Mouse (Mus musculus) stomach, embryonic 16.5 days (tissue): ENCODE results near the gene Dab1. TPM values are rescaled to one million over a fixed set of nuclear protein-coding genes. Genes with fewer than 3 reads are reported as not detected.

Experiments used
- ATAC-seq: fragments of 200-750 bp; cut with Nextera tagmentation; 2 replicates; pipeline ENCODE4 v1.8.0; 2017; ENCODE audit warnings: moderate number of reproducible peaks, moderate TSS enrichment; ENCODE audit not compliant: insufficient read depth, low FRiP score
- H3K27ac ChIP-seq: fragments of 300-500 bp; sonication (generic); 2 replicates; pipeline ENCODE4 v1.5.1; 2014; ENCODE audit warnings: low read length
- H3K27me3 ChIP-seq: fragments of 300-500 bp; sonication (generic); 2 replicates; pipeline ENCODE4 v1.6.1; 2014; ENCODE audit warnings: low read length, control low read depth, mixed read lengths; ENCODE audit not compliant: control insufficient read depth, insufficient read depth
- H3K36me3 ChIP-seq: fragments of 300-500 bp; sonication (generic); 2 replicates; pipeline ENCODE4 v1.6.1; 2014; ENCODE audit warnings: low read length; ENCODE audit not compliant: control insufficient read depth, insufficient read depth
- H3K4me1 ChIP-seq: fragments of 300-500 bp; sonication (generic); 2 replicates; pipeline ENCODE4 v1.6.1; 2014; ENCODE audit warnings: low read length, control low read depth, mixed read lengths; ENCODE audit not compliant: control insufficient read depth, insufficient read depth
- H3K4me2 ChIP-seq: fragments of 300-500 bp; sonication (generic); 2 replicates; pipeline ENCODE4 v1.6.1; 2014; ENCODE audit warnings: low read depth, low read length, mixed read lengths
- H3K4me3 ChIP-seq: fragments of 300-500 bp; sonication (generic); replicated peaks from 2 replicates; pipeline ENCODE4 v1.5.1; 2014; ENCODE audit warnings: mild to moderate bottlenecking, low read length
- H3K9ac ChIP-seq: fragments of 300-500 bp; sonication (generic); 2 replicates; pipeline ENCODE4 v1.6.1; 2014; ENCODE audit warnings: low read length
- H3K9me3 ChIP-seq: fragments of 300-500 bp; sonication (generic); replicated peaks from 2 replicates; pipeline ENCODE4 v1.6.1; 2016; ENCODE audit warnings: low read length, control low read depth; ENCODE audit not compliant: control insufficient read depth
- WGBS: fragments of 180-500 bp; shearing (Covaris S2); extraction: QIAGEN DNeasy Blood & Tissue Kit; methylation state at CpG from one replicate; pipeline ENCODE4 v1.1.7; 2014; 5-methylcytosine and 5-hydroxymethylcytosine counted together
- polyA plus RNA-seq: library from polyadenylated mRNA; unstranded; fragments of >200 nt; fragmentation: Nextera tagmentation; extraction: Ambion mirVana; gene quantifications from 2 replicates; pipeline ENCODE4 v1.2.1, GENCODE M21; 2015

The Dab1 gene
- polyA plus RNA-seq, 1 experiment from 2014 or later, result 10.0 TPM

- Histone ChIP-seq H3K27me3 (no peaks in the 10 kb centered on the region), H3K9me3 (no peaks in the 10 kb centered on the region), H3K27ac (no peak overlapping the region), H3K9ac (no peak overlapping the region), H3K36me3 (no peaks in the 10 kb centered on the region), H3K4me1 (no peaks in the 10 kb centered on the region), H3K4me2 (no peak overlapping the region), H3K4me3 (no peak overlapping the region)
- 71% methylated on average over 6 of the region's 6 CpGs for WGBS
- ATAC-seq, result no peak
Observed at GRCm38 (mm10) chr4:103678501-103678900, 59.3 kb downstream of the Dab1 start.

- no peaks in the 10 kb centered on the region for H3K36me3 ChIP-seq
- H3K27me3 ChIP-seq, result no peaks in the 10 kb centered on the region
- no peaks in the 10 kb centered on the region for H3K4me1 ChIP-seq
- H3K9me3 ChIP-seq, result no peaks in the 10 kb centered on the region
- no peak for ATAC-seq
- H3K4me2 ChIP-seq, result no peak overlapping the region
- H3K4me3 ChIP-seq, result no peak overlapping the region
- no peak overlapping the region for H3K27ac ChIP-seq
- WGBS, result 75% methylated on average over 4 of the region's 4 CpGs
- no peak overlapping the region for H3K9ac ChIP-seq
Observed at GRCm38 (mm10) chr4:103685136-103685535, 66.0 kb downstream of the Dab1 start.

- Histone ChIP-seq H3K27ac (no peak overlapping the region), H3K9ac (no peak overlapping the region), H3K36me3 (no peaks in the 10 kb centered on the region), H3K27me3 (no peaks in the 10 kb centered on the region), H3K4me1 (no peaks in the 10 kb centered on the region), H3K4me2 (no peak overlapping the region), H3K9me3 (no peaks in the 10 kb centered on the region), H3K4me3 (no peak overlapping the region)
- WGBS, result 54% methylated on average over 3 of the region's 3 CpGs
- no peak for ATAC-seq
Observed at GRCm38 (mm10) chr4:103691717-103692116, 72.6 kb downstream of the Dab1 start.

- Histone ChIP-seq H3K36me3 (no peaks in the 10 kb centered on the region), H3K4me2 (no peak overlapping the region), H3K9ac (no peak overlapping the region), H3K4me3 (no peak overlapping the region), H3K27ac (no peak overlapping the region), H3K4me1 (no peaks in the 10 kb centered on the region), H3K9me3 (no peaks in the 10 kb centered on the region), H3K27me3 (no peaks in the 10 kb centered on the region)
- no peak for ATAC-seq
- WGBS, result 47% methylated on average over 4 of the region's 4 CpGs
Observed at GRCm38 (mm10) chr4:103699755-103700154, 80.6 kb downstream of the Dab1 start.

- no peak overlapping the region for H3K9ac ChIP-seq
- no peak for ATAC-seq
Observed at GRCm38 (mm10) chr4:103700392-103700791, 81.2 kb downstream of the Dab1 start.

GRCm38 (mm10) chr4:103702137-103702536 lies 83.0 kb downstream of the Dab1 start:
- 44% methylated on average over 3 of the region's 3 CpGs for WGBS
- Histone ChIP-seq H3K36me3 (no peaks in the 10 kb centered on the region), H3K4me2 (no peak overlapping the region), H3K9me3 (no peaks in the 10 kb centered on the region), H3K4me1 (no peaks in the 10 kb centered on the region), H3K27ac (no peak overlapping the region), H3K9ac (no peak overlapping the region), H3K27me3 (no peaks in the 10 kb centered on the region), H3K4me3 (no peak overlapping the region)
- ATAC-seq, result no peak

More at GRCm38 (mm10) chr4:103700392-103700791, 81.2 kb downstream of the Dab1 start:
- H3K4me2 ChIP-seq, result no peak overlapping the region
- no peaks in the 10 kb centered on the region for H3K4me1 ChIP-seq
- 49% methylated on average over 6 of the region's 6 CpGs for WGBS
- no peaks in the 10 kb centered on the region for H3K9me3 ChIP-seq
- H3K36me3 ChIP-seq, result no peaks in the 10 kb centered on the region
- no peak overlapping the region for H3K4me3 ChIP-seq
- H3K27me3 ChIP-seq, result no peaks in the 10 kb centered on the region
- H3K27ac ChIP-seq, result no peak overlapping the region

- no peaks in the 10 kb centered on the region for H3K4me1 ChIP-seq
- H3K36me3 ChIP-seq, result no peaks in the 10 kb centered on the region
- H3K9ac ChIP-seq, result no peak overlapping the region
- 69% methylated on average over 2 of the region's 2 CpGs for WGBS
- no peak overlapping the region for H3K4me3 ChIP-seq
- no peaks in the 10 kb centered on the region for H3K27me3 ChIP-seq
- H3K9me3 ChIP-seq, result no peaks in the 10 kb centered on the region
- ATAC-seq, result no peak
- H3K27ac ChIP-seq, result no peak overlapping the region
- no peak overlapping the region for H3K4me2 ChIP-seq
Observed at GRCm38 (mm10) chr4:103704477-103704876, 85.3 kb downstream of the Dab1 start.

GRCm38 (mm10) chr4:103706501-103706900 lies 87.3 kb downstream of the Dab1 start:
- no peaks in the 10 kb centered on the region for H3K27me3 ChIP-seq
- no peaks in the 10 kb centered on the region for H3K36me3 ChIP-seq
- H3K9ac ChIP-seq, result no peak overlapping the region
- ATAC-seq, result no peak
- no peak overlapping the region for H3K4me3 ChIP-seq
- H3K9me3 ChIP-seq, result no peaks in the 10 kb centered on the region
- 69% methylated on average over 4 of the region's 4 CpGs for WGBS
- H3K27ac ChIP-seq, result no peak overlapping the region
- H3K4me2 ChIP-seq, result no peak overlapping the region
- H3K4me1 ChIP-seq, result no peaks in the 10 kb centered on the region

GRCm38 (mm10) chr4:103707140-103707539 lies 88.0 kb downstream of the Dab1 start:
- Histone ChIP-seq H3K27ac (no peak overlapping the region), H3K4me2 (no peak overlapping the region), H3K36me3 (no peaks in the 10 kb centered on the region), H3K9me3 (no peaks in the 10 kb centered on the region), H3K4me1 (no peaks in the 10 kb centered on the region), H3K27me3 (no peaks in the 10 kb centered on the region), H3K9ac (no peak overlapping the region), H3K4me3 (no peak overlapping the region)
- no peak for ATAC-seq
- 42% methylated on average over 1 of the region's 1 CpGs for WGBS

GRCm38 (mm10) chr4:103711353-103711752 lies 92.2 kb downstream of the Dab1 start:
- Histone ChIP-seq H3K27me3 (no peaks in the 10 kb centered on the region), H3K9ac (no peak overlapping the region), H3K36me3 (no peaks in the 10 kb centered on the region), H3K4me1 (no peaks in the 10 kb centered on the region), H3K4me3 (no peak overlapping the region), H3K27ac (no peak overlapping the region), H3K9me3 (no peaks in the 10 kb centered on the region), H3K4me2 (no peak overlapping the region)
- WGBS, result 85% methylated on average over 6 of the region's 6 CpGs
- ATAC-seq, result no peak
